Mouse (Mus musculus) B cell, adult 2 months (primary cell): Measurements from ENCODE around the gene Cct5.
A peak's percentile ranks its signal among the peaks of the same experiment; 100 is the strongest.

Experiments used
- DNase-seq, 2 experiments: peaks; one replicate each; pipeline ENCODE4 v3.0.0; 2022

Gene Cct5

DNA sequence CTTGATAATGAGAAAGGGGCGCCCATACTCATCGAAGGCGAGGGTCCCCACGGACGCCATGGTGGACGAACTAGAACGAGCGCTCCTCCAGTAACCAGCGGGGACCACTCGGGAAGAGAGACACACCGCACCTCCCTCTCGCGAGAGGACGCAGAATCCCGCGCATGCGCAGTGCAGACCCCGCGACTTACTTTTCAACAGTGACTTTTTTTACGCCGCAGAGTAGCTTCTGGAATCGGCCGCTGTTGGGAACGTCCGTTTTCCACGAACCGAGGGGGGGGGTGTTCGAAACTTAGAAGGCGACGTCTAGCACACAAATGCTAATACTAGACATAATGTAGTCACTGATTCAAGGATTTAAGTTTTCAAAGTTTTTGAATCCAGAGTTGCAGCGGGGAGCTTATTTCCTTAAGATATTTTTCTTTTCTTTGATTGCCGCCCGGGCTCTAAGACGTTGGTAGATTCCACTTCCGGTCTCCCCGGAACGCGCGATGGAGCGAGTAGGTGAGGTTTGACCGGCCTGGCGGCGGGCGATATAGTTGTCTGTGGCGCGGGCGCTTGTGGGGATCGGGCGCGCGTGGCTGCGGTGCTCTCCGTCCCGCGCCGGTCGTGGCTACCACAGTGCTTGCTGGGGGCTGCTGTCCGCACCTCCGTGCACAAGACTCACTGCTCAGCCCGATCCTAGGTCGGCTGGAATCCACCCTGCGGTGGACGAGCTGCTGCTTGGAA, at the start of gene Cct5, which contains the start of gene Fam173b:
Cct5 (minus strand) TSS at position 159 of the 729 bp plus-strand sequence.
Fam173b (plus strand) TSS at position 207 of the 729 bp plus-strand sequence.
- peak; percentile 98 to 99 for DNase-seq

GRCm38 (mm10) chr15:31650821-31651220, 49.2 kb upstream of the Cct5 start:
- no peak for DNase-seq

DNA sequence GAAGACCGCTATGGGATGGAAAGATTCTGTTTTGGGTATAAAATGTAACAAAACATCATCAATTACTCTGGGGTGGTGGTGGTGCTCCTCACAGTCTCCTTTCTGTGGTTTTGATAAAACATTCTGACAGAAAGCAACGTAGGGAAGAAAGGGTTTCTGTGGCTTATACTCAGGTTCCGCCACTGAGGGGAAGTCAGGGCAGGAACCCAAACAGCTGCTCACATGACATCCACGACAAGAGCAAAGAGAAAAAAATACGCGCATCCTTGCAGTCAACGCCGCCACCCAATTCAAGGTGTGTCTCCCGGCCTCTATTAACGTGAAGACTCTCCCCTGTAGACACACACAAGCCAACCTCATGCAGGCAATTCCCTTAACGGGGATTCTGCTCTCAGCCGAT, 48.1 kb upstream of the Cct5 start:
- DNase-seq = no peak

DNA sequence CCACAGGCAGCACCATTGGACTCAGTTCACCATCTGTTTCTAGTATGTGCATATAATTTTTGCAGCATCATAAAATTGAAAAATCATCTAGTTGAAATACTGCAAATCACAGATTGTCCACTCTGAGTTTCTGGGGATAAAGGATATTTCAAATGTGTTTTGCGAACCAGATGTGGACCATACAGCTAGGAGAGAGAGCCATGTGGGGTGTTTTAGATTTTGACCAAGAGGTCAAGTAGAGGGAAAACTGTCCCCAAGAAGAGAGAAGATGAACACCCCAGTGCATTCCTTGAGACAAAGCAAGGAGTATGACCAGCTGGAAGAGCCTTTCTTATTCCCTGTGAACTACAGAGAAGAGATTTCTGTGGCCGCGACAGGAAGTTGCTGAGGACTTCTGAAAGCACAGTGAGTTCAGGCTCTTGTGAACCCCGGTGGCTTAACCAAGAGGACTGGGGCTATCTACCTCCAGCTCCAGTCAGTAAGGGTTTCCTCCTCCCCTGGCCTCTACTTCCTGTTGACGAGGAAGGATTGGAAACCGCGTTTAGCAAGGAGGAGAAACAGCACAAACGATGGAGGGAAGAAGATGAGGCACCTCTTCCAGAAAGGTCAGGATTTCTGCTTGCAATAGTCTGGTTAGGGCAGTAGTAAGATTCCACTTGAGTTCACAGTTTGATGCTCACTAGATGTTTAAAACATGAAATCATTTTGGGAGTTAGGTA, 46.4 kb upstream of the Cct5 start:
- DNase-seq = no peak

- DNase-seq = no peak
These were observed 45.6 kb upstream of the Cct5 start for GRCm38 (mm10) chr15:31647225-31647624.

DNA sequence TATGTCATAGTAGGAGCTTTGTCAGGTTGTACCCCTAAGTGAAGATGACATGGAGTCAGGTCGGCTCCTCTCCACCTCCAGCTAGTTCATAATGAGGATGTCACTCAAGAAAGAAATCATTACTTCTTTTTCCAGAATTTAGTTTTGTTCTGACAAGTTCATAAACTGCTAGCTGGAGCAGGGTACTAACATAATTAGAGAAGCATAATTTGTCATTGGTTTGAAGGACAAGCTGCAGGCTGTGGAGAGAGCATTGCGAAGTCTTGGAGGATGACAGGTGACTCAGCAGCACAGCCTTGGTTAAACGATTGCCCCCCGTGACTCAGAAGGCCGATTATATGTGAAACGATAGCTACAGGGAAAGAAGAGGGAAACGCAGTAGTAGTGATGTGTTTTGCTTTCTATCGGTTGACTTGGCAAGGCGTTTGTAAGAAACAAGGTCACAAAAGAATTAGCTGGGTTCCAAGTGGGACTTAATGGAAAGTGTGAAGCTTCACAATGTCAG, 34.5 kb upstream of the Cct5 start:
- DNase-seq = no peak

GRCm38 (mm10) chr15:31634582-31634981, 33.0 kb upstream of the Cct5 start:
- no peak for DNase-seq

DNA sequence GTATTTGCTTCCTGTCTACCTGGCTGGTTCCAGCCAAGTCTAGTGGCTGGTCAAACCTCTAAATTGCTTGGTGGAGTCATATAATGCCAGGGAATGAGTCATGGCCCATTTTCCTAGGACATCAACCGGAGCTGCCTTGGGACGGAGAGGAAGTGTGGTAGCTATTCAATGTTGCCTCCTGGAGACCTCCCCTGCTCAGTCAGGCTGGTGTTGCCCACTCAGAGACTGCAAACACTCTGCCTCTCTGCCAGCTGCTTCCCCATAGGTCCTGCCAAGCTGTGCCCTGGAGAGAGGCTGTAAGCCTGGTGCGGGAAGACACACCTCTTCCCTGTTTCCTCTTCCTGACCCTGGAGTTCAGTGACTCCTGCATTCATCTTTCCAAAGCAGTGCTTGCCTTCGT, 30.9 kb upstream of the Cct5 start:
- no peak for DNase-seq

- no peak for DNase-seq
These were observed 29.8 kb upstream of the Cct5 start for GRCm38 (mm10) chr15:31631396-31631858.

GRCm38 (mm10) chr15:31629556-31629955, 28.0 kb upstream of the Cct5 start:
- no peak for DNase-seq

DNA sequence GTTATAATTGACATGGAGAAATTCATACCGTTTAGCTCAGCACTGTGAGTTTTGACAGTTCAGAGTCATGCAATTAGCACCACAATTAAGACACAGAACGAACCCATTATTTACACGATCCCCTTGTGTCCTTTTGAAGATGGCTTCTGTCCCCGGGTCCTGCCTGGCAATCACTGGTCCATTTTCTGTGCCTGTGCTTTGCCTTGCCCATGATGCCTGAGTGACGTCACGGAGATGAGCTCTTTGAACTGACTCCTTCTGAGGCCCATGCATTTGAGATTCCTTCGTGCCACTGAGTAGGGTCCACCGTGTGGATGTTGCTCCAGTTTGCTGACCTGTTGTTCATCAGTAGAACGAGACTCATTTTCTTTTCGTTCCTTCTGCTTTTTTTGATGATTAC, 26.6 kb upstream of the Cct5 start:
- DNase-seq = no peak

- DNase-seq = no peak
These were observed 25.9 kb upstream of the Cct5 start for GRCm38 (mm10) chr15:31627277-31628154.

DNA sequence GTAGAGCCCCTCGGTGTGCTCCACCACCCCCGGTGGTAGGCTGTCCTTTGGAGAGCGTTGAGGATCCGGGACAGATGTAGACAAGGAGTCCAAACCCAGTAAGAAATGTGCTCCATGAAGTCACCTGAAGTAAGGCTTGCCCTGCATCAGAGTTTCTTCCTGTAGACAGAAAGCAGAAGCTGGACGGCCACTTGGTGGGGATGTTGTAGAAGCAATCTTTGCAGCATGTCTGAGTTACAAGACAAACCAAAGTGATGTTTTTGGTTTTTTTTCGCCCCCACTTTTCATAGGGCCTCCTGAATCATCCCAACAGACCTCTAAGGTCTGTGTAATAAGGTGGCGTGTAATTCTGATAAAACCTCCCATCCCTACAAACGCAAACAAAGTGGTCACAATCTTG, 17.9 kb upstream of the Cct5 start:
- peak in 1 of 2 experiments; percentile 22 for DNase-seq

DNA sequence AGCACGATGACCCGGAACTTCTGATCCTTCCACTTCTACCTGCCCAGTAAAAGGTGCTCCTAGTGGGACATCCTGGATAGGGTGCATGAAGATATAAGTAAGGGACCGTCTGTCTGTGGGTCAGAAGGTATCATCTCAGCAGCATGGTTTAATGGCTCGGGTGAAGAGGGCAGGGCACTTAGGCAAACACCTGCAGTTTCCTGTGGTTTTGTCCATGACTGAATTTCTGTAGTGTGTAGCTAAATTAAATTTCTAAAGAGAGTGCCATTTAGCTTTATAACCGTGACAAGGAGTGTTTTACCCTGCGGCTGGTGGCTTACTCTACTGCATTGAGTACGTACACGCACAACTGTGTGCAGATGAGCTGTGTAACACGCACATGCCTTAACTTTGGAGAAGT, 15.7 kb upstream of the Cct5 start:
- DNase-seq = peak; percentile 7 to 12

DNA sequence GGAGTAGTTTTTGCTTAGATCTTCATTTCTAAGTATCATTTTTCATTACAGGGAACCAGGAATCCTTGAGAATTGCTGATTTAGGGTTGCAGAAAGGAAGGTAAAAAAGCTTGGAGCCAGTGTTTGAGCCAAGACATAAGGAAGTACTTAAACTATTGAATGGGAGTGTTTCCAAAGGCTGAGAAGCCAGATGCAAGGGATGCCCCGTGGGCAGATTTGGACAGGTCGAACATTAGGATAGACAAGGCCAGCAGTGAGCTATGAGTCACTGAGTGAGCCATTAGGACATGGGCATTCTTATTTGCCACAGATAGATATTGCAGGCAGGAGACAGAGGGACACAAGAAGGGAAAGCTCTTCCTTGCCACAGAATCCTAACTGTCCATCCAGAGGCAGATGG, 13.1 kb upstream of the Cct5 start:
- DNase-seq = no peak

DNA sequence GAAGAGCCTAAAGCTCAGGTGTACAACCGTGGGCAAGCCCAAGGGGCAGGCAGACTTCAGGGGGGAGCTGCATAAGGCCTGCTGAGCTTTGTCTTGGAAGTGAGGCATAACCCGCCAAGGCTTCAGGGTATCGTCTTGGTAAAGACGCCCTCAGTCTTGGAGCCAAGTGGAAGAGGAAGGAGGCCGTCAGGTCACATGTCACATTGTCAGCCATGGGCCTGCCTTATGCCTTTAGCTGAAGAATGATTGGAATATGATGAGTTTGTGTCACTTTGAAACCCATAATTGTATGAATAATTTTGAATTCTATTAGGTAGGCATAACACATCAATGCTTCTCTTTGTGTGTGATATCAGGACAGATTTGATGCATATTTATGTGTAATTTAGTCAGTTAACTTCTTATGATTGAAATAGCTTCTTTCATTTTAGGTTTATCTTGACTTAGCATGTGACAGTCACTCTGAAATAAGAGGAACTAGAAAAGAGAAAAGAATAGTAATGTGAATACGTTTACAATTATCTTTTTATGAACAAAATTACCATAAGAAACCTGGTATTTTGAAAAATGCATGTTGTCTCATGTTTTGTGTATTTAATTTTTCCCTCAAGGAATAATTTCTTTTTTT, 12.3 kb upstream of the Cct5 start:
- no peak for DNase-seq

GRCm38 (mm10) chr15:31611976-31612375, 10.4 kb upstream of the Cct5 start:
- no peak for DNase-seq

- DNase-seq = peak in 1 of 2 experiments; percentile 22
These were observed 9.4 kb upstream of the Cct5 start for GRCm38 (mm10) chr15:31611027-31611426.

DNA sequence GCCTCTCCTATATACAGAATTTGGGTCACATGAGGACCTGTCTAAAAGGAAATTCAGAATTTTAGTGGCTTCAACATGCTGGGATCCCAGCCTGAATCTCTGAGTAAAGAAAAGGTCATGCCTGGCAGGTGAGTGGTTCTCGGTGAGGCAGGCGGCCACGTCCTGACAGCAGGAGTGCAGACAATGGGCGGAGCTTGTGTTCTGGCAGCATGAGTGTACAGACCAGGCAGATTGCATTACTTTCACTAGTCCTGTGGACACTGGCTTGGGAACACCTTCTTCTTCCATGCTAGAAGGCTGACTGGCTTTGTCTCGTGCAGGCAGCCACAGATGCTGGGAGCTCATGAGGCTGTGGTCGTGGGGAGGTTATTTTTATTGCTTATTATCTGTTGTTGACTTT, 5.2 kb upstream of the Cct5 start:
- no peak for DNase-seq

GRCm38 (mm10) chr15:31603113-31603512, 1.5 kb upstream of the Cct5 start:
- DNase-seq = no peak

DNA sequence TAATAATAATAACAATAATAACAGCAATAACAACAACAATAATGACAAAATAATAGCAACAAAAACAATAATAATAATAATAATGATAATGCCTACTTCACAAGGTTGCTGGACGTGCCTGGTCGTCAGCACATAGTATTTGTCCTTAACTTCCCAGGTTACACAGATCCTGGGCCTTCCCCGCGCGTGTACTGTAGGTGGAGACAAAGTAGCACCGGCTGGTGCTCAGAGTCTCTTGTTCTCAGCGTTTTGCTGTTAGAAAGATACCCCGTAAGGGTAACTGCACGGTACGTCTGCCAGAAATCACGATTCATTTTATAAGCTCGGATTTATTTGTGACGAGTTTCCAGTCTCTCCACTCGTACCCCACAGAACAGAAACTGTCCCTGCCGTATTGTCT, 822 bp upstream of the Cct5 start:
- DNase-seq = peak; percentile 60 to 69

GRCm38 (mm10) chr15:31601279-31601645, 342 bp downstream of the Cct5 start:
- DNase-seq = no peak

- DNase-seq = no peak
These were observed 1.8 kb downstream of the Cct5 start for GRCm38 (mm10) chr15:31599834-31600233.
